Mouse (Mus musculus) spleen, adult 2 months (tissue): ENCODE data around the gene Thegl.
"Not testable (repeated sequence)": the region's sequence is repeated elsewhere in the genome, so short reads cannot be mapped to it uniquely, and the experiment has no call there.

ENCODE experiments used
- CTCF ChIP-seq: fragments of 200-500 bp; IDR thresholded peaks from 2 replicates; pipeline ENCODE4 v1.5.1; 2011; ENCODE audit warnings: mild to moderate bottlenecking, inconsistent platforms; ENCODE audit not compliant: insufficient read depth, insufficient read length, insufficient replicate concordance; ENCODE audit errors: extremely low read depth
- POLR2A ChIP-seq: fragments of 200-500 bp; IDR thresholded peaks from 2 replicates; pipeline ENCODE4 v1.6.1; 2011; ENCODE audit warnings: low read depth, low read length, inconsistent platforms

- TF ChIP-seq POLR2A, CTCF: not testable (repeated sequence)
These were observed 19.3 kb downstream of the Thegl start for GRCm38 (mm10) chr5:77035101-77035500.
